Comparison of ENCODE assay signal across 33 mouse cellular contexts in genomic region chr4:152132772-152133169, GRCm38 (mm10). TPM values are rescaled to one million over a fixed set of nuclear protein-coding genes. Genes with fewer than 3 reads are reported as not detected.
DNase-seq lines count a peak whose midpoint lies in the region; ATAC-seq lines count a peak whose summit lies in the region.
"Had no signal": no experiment of that assay in that cellular context is flagged by ENCODE, and none has a peak within 500 bp of the region (broad histone marks: within the 10 kb centered on the region; RNA-seq: fewer than 3 reads in every experiment).

No protein-coding gene starts in this region.

- DNase-seq in kidney, adult 8-10 months, result no peak
- DNase-seq in CD4-positive helper T cell, adult 2 months (ENCODE audit: low read depth, low spot score), result peak; percentile 4
- DNase-seq in embryonic facial prominence, embryonic 10.5 days (ENCODE audit: low spot score), result no peak
- DNase-seq in limb, embryonic 10.5 days (ENCODE audit: low spot score), result peak; percentile 32
- no peak for DNase-seq in left cerebral cortex, adult 18-20 months (ENCODE audit: low spot score in 2 of 2)
- no peak for DNase-seq in cerebellum, adult 9-10 months
- DNase-seq: adrenal gland, postnatal 36 days; cerebellum, adult 9-11 months; gastrocnemius, postnatal 10 days; heart, postnatal 10 days; kidney, adult 2 months; liver, embryonic 13.5 days; lung, adult 2 months; lung, postnatal 14 days; right cerebral cortex, postnatal 25 days; thymus, postnatal 36 days had no signal

- H3K27me3 ChIP-seq in kidney, embryonic 14.5 days (ENCODE audit: control insufficient read depth, insufficient read depth, low read length), result peaks cover 62% of the 10 kb centered on the region
- peaks cover 93% of the 10 kb centered on the region for H3K27me3 ChIP-seq in embryonic facial prominence, embryonic 10.5 days (replicated peaks; ENCODE audit: low read depth, poor library complexity, severe bottlenecking)
- peaks cover 96% of the 10 kb centered on the region for H3K27me3 ChIP-seq in limb, embryonic 10.5 days (ENCODE audit: low read depth, poor library complexity, severe bottlenecking)

- no peaks in the 10 kb centered on the region for H3K9me3 ChIP-seq in kidney, embryonic 14.5 days (ENCODE audit: control insufficient read depth, low read length)
- no peaks in the 10 kb centered on the region for H3K9me3 ChIP-seq in embryonic facial prominence, embryonic 10.5 days
- H3K9me3 ChIP-seq in limb, embryonic 10.5 days (replicated peaks), result no peaks in the 10 kb centered on the region
- H3K9me3 ChIP-seq: forebrain, embryonic 13.5 days; heart, embryonic 12.5 days; hindbrain, embryonic 10.5 days; liver, embryonic 13.5 days; midbrain, embryonic 13.5 days; neural tube, embryonic 12.5 days had no signal

- ATAC-seq in kidney, embryonic 14.5 days (ENCODE audit: low FRiP score, low TSS enrichment), result no peak
- ATAC-seq in activated CD4-positive, CD25-positive, alpha-beta regulatory T cell, adult 4 months, result no peak
- ATAC-seq: midbrain, embryonic 13.5 days had no signal

- H3K4me2 ChIP-seq in kidney, embryonic 14.5 days (replicated peaks; ENCODE audit: low read depth, low read length), result no peak overlapping the region
- H3K4me2 ChIP-seq: midbrain, embryonic 13.5 days had no signal

- WGBS in kidney, embryonic 14.5 days, result 28% methylated on average over 10 of the region's 10 CpGs
- 19% methylated on average over 10 of the region's 10 CpGs for WGBS in embryonic facial prominence, embryonic 10.5 days
- WGBS in limb, embryonic 10.5 days, result 24% methylated on average over 10 of the region's 10 CpGs

- H3K27ac ChIP-seq in kidney, embryonic 14.5 days (ENCODE audit: low read depth, low read length), result peak overlapping the region; percentile 11; the same call in 1 of the 2 replicates
- H3K27ac ChIP-seq in embryonic facial prominence, embryonic 10.5 days (replicated peaks), result no peak overlapping the region
- no peak overlapping the region for H3K27ac ChIP-seq in limb, embryonic 10.5 days
- H3K27ac ChIP-seq: forebrain, embryonic 13.5 days; hindbrain, postnatal 0 days; liver, embryonic 13.5 days; midbrain, embryonic 13.5 days; neural tube, embryonic 12.5 days had no signal

- H3K9ac ChIP-seq in kidney, embryonic 14.5 days (ENCODE audit: low read depth, low read length), result no peak overlapping the region
- H3K9ac ChIP-seq: forebrain, embryonic 13.5 days; heart, embryonic 12.5 days; liver, embryonic 13.5 days; midbrain, embryonic 13.5 days; neural tube, embryonic 12.5 days had no signal

- no peaks in the 10 kb centered on the region for H3K36me3 ChIP-seq in kidney, embryonic 14.5 days (ENCODE audit: control insufficient read depth, insufficient read depth, low read length)
- H3K36me3 ChIP-seq in embryonic facial prominence, embryonic 10.5 days (replicated peaks), result no peaks in the 10 kb centered on the region
- no peaks in the 10 kb centered on the region for H3K36me3 ChIP-seq in limb, embryonic 10.5 days
- H3K36me3 ChIP-seq: heart, embryonic 12.5 days; hindbrain, embryonic 10.5 days; liver, embryonic 13.5 days; midbrain, embryonic 13.5 days; neural tube, embryonic 12.5 days had no signal

- H3K4me3 ChIP-seq in kidney, embryonic 14.5 days (ENCODE audit: low read length), result no peak overlapping the region
- peak overlapping the region; percentile 56; the same call in 1 of the 2 replicates for H3K4me3 ChIP-seq in embryonic facial prominence, embryonic 10.5 days
- no peak overlapping the region for H3K4me3 ChIP-seq in limb, embryonic 10.5 days
- H3K4me3 ChIP-seq: midbrain, embryonic 13.5 days; neural tube, embryonic 12.5 days had no signal

- H3K4me1 ChIP-seq in kidney, embryonic 14.5 days (ENCODE audit: control insufficient read depth, insufficient read depth, low read length), result peaks cover 31% of the 10 kb centered on the region
- peaks cover 58% of the 10 kb centered on the region for H3K4me1 ChIP-seq in embryonic facial prominence, embryonic 10.5 days
- peaks cover 47% of the 10 kb centered on the region for H3K4me1 ChIP-seq in limb, embryonic 10.5 days

RNA-seq across cellular contexts. Expression of gene Tnfrsf25, which starts 17.0 kb away (rescaled TPM):
- 0.57 and 1.9 TPM in 2 replicates for polyA plus RNA-seq in kidney, embryonic 14.5 days (2014; fragmentation: Nextera tagmentation; extraction: Ambion mirVana)
- polyA plus RNA-seq in embryonic facial prominence, embryonic 10.5 days (2016; fragmentation: Nextera tagmentation; extraction: Ambion mirVana), result 1.0 and 1.3 TPM in 2 replicates
- 0.67 and 0.75 TPM in 2 replicates for polyA plus RNA-seq in limb, embryonic 10.5 days (2016; fragmentation: Nextera tagmentation; extraction: Ambion mirVana)
- total RNA-seq in left cerebral cortex, adult 18-20 months (2021), result 10 to 100 TPM; 19.0 to 20.7 TPM
- 100 to 1,000 TPM; 132 to 150 TPM for polyA plus RNA-seq in activated CD4-positive, CD25-positive, alpha-beta regulatory T cell, adult 4 months (2017; shearing (Covaris generic))
- total RNA-seq: granulocyte monocyte progenitor cell, adult 5-6 weeks had no signal

RNA-seq across cellular contexts. Expression of gene Espn, which starts 19.4 kb away (rescaled TPM):
- polyA plus RNA-seq in kidney, embryonic 14.5 days (2014; fragmentation: Nextera tagmentation; extraction: Ambion mirVana), result 36.1 and 36.3 TPM in 2 replicates
- 7.5 and 10.3 TPM in 2 replicates for polyA plus RNA-seq in embryonic facial prominence, embryonic 10.5 days (2016; fragmentation: Nextera tagmentation; extraction: Ambion mirVana)
- polyA plus RNA-seq in limb, embryonic 10.5 days (2016; fragmentation: Nextera tagmentation; extraction: Ambion mirVana), result 2.9 and 3.2 TPM in 2 replicates
- 1 to 10 TPM; 3.0 to 3.4 TPM for total RNA-seq in left cerebral cortex, adult 18-20 months (2021)
- 1 to 10 TPM; 6.9 to 8.3 TPM for polyA plus RNA-seq in activated CD4-positive, CD25-positive, alpha-beta regulatory T cell, adult 4 months (2017; shearing (Covaris generic))
- total RNA-seq: granulocyte monocyte progenitor cell, adult 5-6 weeks had no signal

RNA-seq across cellular contexts. Expression of gene Hes2, which starts 25.9 kb away (rescaled TPM):
- not detected in 2 replicates for polyA plus RNA-seq in kidney, embryonic 14.5 days (2014; fragmentation: Nextera tagmentation; extraction: Ambion mirVana)
- 0.11 and 1.0 TPM in 2 replicates for polyA plus RNA-seq in embryonic facial prominence, embryonic 10.5 days (2016; fragmentation: Nextera tagmentation; extraction: Ambion mirVana)
- polyA plus RNA-seq in limb, embryonic 10.5 days (2016; fragmentation: Nextera tagmentation; extraction: Ambion mirVana), result not detected in 2 replicates
- total RNA-seq in left cerebral cortex, adult 18-20 months (2021), result not detected
- polyA plus RNA-seq in activated CD4-positive, CD25-positive, alpha-beta regulatory T cell, adult 4 months (2017; shearing (Covaris generic)), result not detected
- total RNA-seq: adrenal gland, adult 18-20 months; adrenal gland, postnatal 36 days; gastrocnemius, postnatal 10 days; granulocyte monocyte progenitor cell, adult 5-6 weeks; heart, postnatal 10 days; hindbrain, postnatal 0 days; layer of hippocampus, adult 18-20 months; layer of hippocampus, postnatal 14 days; left cerebral cortex, postnatal 14 days; megakaryocyte, adult 5-6 weeks had no signal
- polyA plus RNA-seq: cortical plate, adult 2 months; forebrain, embryonic 13.5 days; frontal cortex, adult 2 months; heart, embryonic 12.5 days; hindbrain, postnatal 0 days; liver, embryonic 13.5 days; spleen, adult 2 months had no signal

RNA-seq across cellular contexts. Expression of gene Acot7, which starts 45.2 kb away (rescaled TPM):
- 46.6 and 64.4 TPM in 2 replicates for polyA plus RNA-seq in kidney, embryonic 14.5 days (2014; fragmentation: Nextera tagmentation; extraction: Ambion mirVana)
- 51.8 and 55.5 TPM in 2 replicates for polyA plus RNA-seq in embryonic facial prominence, embryonic 10.5 days (2016; fragmentation: Nextera tagmentation; extraction: Ambion mirVana)
- polyA plus RNA-seq in limb, embryonic 10.5 days (2016; fragmentation: Nextera tagmentation; extraction: Ambion mirVana), result 34.8 and 36.7 TPM in 2 replicates
- 100 to 1,000 TPM; 328 to 345 TPM for total RNA-seq in left cerebral cortex, adult 18-20 months (2021)
- polyA plus RNA-seq in activated CD4-positive, CD25-positive, alpha-beta regulatory T cell, adult 4 months (2017; shearing (Covaris generic)), result 100 to 1,000 TPM; 134 to 172 TPM

Comparison
In these comparisons a context has a peak if more than half of its experiments do, and no peak if none do; other contexts are left out.
1. DNase-seq: peak in CD4-positive helper T cell, adult 2 months (single experiment) and limb, embryonic 10.5 days (single experiment); none in kidney, adult 8-10 months (0 of 2), embryonic facial prominence, embryonic 10.5 days (single experiment), left cerebral cortex, adult 18-20 months (0 of 2) and cerebellum, adult 9-10 months (single experiment).
2. RNA of gene Tnfrsf25, which starts 17.0 kb away (polyA plus RNA-seq): 132 to 150 TPM in activated CD4-positive, CD25-positive, alpha-beta regulatory T cell, adult 4 months; 1.0 to 1.3 TPM in embryonic facial prominence, embryonic 10.5 days, 0.67 to 0.75 TPM in limb, embryonic 10.5 days and 0.57 to 1.9 TPM in kidney, embryonic 14.5 days; every median in the first group is over 10 times any median in the second.